Mouse (Mus musculus) gastrocnemius, adult 2 months (tissue): ENCODE measurements at regions not wholly inside any gene's neighbourhood (a gene's known extent, or its start where the extent isn't known, plus 50 kb on each side); places are given as distances from the start of the nearest gene placed in this dataset.

ENCODE experiments used
- DNase-seq: peaks from one replicate; pipeline ENCODE4 v3.0.0; 2022
- H3K27ac ChIP-seq: fragments of 200-600 bp; 2 replicates; pipeline ENCODE4 v1.8.1; 2022; ENCODE audit warnings: mild to moderate bottlenecking
- H3K4me3 ChIP-seq: fragments of 200-600 bp; 2 replicates; pipeline ENCODE4 v1.8.1; 2022; ENCODE audit warnings: mild to moderate bottlenecking, moderate library complexity
- CTCF ChIP-seq: fragments of 200-600 bp; IDR thresholded peaks from 2 replicates; pipeline ENCODE4 v1.8.1; 2022; ENCODE audit warnings: antibody characterized with exemption, mild to moderate bottlenecking, moderate library complexity
- intact Hi-C: fragments of 180-260 bp; cut with DNase I; formaldehyde crosslinking; loops from one replicate; pipeline ENCODE4 v1.15.1; 2025

DNA sequence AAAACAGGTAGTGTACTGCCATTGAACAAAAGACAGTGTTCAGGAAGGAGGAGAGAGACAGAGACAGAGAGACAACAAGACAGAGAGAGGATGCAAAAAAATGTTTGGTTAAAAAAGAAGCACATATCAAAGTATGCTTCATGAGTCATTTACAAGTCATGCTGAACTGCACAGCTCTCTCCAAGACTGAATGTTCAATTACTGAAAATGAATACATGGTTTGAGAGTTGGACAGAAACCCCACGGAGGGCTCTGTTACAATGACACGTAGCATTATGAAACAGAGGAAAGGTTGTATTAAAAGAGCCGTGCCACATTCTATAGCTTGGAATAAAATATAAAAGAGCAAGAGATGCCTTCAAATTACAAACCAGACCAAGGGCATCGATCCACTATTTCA lies 164.3 kb upstream of the Gm9747 start:
- no peak for DNase-seq
- intact Hi-C loops, result no loop called here
- no peak overlapping the region for H3K27ac ChIP-seq
- TF ChIP-seq CTCF, result no peak
- no peak overlapping the region for H3K4me3 ChIP-seq

DNA sequence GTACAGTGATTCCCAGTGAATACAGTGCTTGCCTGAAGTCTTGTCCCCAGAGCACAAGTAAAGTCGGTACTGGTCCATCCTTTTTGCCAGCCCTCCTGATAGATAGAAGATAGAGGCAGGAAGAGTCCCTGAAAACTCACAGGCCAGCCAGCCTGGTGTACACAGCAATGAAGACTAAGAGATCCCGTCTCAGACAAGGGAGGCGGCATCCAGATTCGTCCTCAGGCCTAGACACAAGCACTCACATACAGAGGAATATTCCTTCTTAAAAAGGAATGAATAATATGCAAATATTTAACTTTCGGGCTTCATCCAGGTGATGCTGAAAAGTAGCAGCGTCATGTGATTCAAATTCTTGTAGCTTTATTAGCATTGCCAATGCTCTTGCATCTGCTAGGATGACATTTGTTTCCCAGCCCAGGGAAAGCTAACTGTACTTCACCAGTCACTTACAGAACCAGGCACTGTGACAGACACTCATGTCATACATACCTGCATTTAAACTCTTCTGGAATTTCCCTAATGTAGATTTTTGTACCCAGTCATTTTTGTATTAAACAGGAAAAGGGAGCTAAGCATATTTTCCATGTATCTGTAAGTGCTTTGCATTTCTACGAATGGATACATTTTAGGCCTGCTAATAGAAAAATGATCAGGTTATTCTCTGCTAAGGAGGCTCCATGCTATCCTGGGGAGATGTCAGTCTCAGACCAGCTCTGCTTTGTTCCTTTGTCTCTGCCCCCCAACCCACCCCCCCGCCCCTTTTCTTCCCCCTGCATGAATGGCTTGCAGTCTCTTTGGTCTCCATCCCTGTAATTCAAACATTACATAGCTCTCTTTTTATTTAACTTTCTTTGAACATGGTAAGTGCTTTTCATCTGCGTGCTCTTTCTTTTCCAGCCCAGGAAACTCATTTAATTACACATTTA lies 162.5 kb upstream of the Gm9747 start:
- H3K27ac ChIP-seq, result no peak overlapping the region
- DNase-seq, result no peak
- TF ChIP-seq CTCF, result no peak
- intact Hi-C loops, result no loop called here
- no peak overlapping the region for H3K4me3 ChIP-seq

DNA sequence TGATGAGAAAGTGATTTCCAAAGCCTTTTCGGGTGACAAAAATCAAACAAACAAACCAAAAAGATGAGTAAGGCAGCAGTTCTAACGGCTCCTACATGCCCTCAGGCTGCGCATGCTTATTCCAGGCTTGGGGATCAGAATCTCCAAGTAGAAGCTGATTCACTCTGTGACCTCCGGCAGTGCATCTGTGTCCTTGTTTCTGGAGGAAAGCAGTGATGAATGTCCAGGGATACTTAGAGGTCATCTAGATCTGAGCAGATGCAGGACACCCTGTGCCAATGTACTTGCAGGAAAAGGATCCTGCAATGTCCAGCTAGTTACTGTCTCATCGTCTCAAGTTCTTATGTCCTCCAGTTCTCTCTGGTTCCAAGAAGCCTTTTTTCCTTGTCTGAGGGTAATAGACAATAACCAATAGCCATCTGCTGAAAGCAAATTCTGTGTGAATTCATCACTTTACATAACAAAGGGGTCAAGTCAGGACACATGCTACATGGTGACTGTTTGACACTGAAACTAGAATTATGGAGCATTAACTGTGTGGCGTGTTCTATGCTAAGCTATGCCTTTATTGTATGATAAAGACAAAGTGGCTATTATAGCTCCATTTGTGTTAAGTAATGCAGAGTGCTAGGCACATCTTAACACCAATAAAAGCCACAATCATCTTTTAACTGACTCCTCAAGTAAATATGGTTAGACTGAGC lies 143.6 kb upstream of the Gm9747 start:
- intact Hi-C loops, result no loop called here
- Histone ChIP-seq H3K4me3 (no peak overlapping the region), H3K27ac (no peak overlapping the region)
- no peak for TF ChIP-seq CTCF
- no peak for DNase-seq

DNA sequence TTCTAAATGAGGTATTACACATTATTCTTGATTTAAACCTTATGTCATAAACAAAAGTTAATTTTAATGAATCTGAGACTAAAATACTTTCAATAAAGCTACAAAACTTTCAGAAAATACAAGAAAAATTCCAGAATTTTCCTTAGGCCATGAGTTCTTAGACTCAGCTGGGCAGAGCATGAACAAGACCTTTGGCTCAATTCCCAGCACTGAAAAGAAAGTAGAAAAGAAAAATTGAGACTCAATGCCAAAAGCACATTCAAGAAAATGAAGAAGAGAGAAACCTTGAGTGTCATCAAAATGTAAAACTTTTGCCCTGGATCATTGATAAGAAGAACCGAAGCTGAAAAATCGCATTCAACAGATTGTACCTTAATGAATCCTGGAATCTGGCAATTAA lies 137.8 kb upstream of the Gm9747 start:
- Histone ChIP-seq H3K27ac (no peak overlapping the region), H3K4me3 (no peak overlapping the region)
- no peak for TF ChIP-seq CTCF
- intact Hi-C loops, result no loop called here
- no peak for DNase-seq

DNA sequence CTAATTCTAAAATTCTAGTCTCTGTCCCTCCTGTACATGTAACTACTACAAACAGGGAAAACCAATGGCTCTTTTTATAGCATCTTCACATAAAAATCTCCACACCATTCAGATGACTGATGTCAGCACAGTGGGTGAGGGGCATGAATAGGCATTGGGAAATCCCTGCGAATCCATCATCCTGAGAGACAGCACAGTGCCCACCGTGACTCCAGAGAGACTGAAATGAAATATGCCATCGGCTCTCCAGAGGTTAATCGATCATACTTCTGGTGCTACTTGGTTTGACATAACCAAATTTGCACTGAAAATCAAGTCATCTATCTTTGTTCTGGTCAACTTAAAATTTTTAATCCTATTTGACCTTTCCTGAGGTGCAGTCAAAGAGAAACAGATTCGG lies 126.2 kb upstream of the Gm9747 start:
- Histone ChIP-seq H3K4me3 (no peak overlapping the region), H3K27ac (no peak overlapping the region)
- intact Hi-C loops, result loop anchor here (5.0 to 10.0 kb wide), 2 partner anchors 129 to 412 kb away; no protein-coding TSS in a partner anchor
- TF ChIP-seq CTCF, result no peak
- DNase-seq, result no peak

DNA sequence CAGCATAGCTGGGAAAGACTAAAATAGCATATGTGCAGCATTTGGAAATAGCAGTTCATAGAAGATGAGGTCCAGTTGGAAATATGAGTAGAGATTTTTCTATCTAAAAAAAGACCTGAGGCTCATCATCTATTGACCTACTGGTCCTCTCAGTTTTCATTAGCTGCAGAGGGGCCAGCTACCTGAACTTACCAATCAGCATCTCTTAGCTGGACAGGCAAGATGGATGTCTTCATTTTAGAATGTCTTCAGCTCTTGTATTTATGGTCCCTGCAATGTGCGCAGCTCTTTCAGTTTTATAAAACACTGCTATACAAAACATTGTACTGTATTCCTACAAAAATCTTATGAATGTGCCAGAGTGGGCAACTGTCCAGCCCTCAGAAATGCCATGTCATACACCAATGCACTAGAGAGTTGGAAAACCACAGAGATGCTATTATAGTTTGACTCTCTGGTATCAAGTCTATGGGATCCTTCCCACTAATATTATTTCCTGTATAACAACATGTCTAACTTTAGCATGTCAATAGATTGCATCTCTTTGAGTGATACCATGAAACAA lies 122.8 kb upstream of the Gm9747 start:
- no peak for TF ChIP-seq CTCF
- peak overlapping the region; percentile 28 for H3K4me3 ChIP-seq
- intact Hi-C loops, result loop anchor here (2.0 kb wide), 1 partner anchor 175 kb away; no protein-coding TSS in a partner anchor
- peak overlapping the region; percentile 85 for H3K27ac ChIP-seq
- DNase-seq, result peak; percentile 54

DNA sequence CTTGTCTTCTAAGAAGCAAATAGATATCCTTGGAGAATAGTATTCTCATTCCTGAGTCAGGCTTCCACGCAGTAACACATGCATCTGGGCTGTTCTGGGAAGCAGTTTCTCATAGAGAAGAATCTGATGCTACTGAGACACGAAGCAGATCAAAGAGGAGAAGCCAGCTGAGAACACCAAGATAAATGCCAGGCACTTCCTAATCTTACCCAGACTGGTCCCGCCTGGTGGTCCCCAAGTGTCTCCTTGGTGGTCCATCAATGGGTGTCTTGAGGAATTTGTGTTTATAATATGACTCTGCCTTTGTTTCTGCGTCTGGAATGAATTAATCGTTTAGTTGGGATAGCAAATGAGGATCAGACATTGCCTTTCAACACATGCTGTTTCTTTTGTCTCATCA lies 120.5 kb upstream of the Gm9747 start:
- peak overlapping the region; percentile 29; the same call in 1 of the 2 replicates for H3K27ac ChIP-seq

DNA sequence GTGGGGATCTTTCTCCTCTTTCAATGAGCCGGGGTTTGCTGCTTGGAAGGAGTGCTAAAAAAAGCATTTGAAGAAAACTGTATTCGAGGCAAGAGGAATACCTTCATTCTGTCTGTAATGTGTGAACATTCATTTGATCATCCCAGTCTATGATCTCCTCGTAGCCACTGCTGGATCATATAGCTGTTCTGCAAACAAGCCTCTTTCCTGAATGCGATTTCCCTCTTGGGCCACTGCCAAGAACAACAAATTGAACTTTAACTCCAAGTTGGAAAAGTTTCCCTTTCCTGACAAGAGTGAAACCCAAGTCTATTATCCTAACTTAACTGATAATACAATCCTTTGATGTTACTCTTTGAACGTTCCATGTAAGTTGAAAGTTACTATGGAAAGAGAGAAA lies 108.4 kb upstream of the Gm9747 start:
- intact Hi-C loops, result loop anchor here (10.0 kb wide), 1 partner anchor 220 kb away; no protein-coding TSS in a partner anchor
- no peak overlapping the region for H3K4me3 ChIP-seq
- no peak for TF ChIP-seq CTCF
- peak overlapping the region; percentile 71; the same call in 1 of the 2 replicates for H3K27ac ChIP-seq
- no peak for DNase-seq

More for the DNA sequence above, 120.5 kb upstream of the Gm9747 start:
- H3K4me3 ChIP-seq, result peak overlapping the region; percentile 14; the same call in 1 of the 2 replicates
- intact Hi-C loops, result no loop called here
- DNase-seq, result no peak
- TF ChIP-seq CTCF, result no peak

DNA sequence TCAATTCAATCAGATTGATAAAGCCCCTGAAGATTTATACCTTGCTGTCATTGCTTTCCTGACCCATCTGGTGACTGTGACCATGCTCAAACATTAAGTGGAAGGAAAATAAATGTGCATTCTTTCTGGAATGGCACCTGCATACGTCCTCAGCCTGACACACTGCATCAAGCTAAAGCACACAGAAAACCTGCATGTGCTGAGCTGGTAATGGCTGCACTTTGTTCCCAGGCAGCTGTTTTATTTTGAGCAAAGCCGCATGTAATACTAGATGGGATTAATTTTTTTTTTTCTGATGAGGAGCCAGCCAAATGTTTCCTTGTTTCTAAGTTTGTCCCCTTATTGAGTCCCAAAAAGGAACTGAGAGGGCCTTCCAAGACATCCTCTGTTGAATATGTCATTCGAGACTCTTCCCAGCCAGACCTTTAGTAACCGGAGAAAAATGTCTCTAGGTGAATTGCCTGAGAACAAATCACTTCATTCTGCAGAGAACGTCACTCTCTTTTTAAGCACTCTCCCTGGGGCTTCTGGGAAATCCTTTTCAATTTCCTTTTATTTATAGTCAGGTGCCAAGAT lies 103.1 kb upstream of the Gm9747 start:
- intact Hi-C loops, result loop anchor here (5.0 to 10.0 kb wide), 3 partner anchors 73 to 225 kb away; no protein-coding TSS in a partner anchor
- peak; percentile 51 for DNase-seq
- H3K4me3 ChIP-seq, result peak overlapping the region; percentile 31; the same call in 1 of the 2 replicates
- no peak for TF ChIP-seq CTCF
- peak overlapping the region; percentile 86 for H3K27ac ChIP-seq

DNA sequence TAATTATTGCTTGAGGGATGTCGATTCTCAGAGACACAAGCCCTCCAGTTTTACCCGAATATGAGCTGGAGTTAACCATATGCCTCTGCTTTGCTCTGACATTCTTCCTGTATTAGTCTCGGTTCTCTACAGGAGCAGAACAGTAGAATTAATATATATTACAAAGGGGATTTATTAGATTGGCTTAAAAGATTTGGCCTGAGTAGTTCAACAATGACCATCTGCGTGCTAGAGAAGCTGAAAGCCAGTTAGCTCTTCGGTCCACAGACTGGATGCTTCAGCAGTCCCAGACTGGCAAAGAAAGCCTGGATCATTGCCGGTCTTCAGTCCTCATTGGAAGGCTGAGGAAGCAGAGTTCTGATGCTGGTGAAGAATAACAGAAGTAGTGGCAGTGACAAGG lies 100.4 kb upstream of the Gm9747 start:
- Histone ChIP-seq H3K4me3 (no peak overlapping the region), H3K27ac (no peak overlapping the region)
- DNase-seq, result no peak
- no peak for TF ChIP-seq CTCF
- intact Hi-C loops, result no loop called here

DNA sequence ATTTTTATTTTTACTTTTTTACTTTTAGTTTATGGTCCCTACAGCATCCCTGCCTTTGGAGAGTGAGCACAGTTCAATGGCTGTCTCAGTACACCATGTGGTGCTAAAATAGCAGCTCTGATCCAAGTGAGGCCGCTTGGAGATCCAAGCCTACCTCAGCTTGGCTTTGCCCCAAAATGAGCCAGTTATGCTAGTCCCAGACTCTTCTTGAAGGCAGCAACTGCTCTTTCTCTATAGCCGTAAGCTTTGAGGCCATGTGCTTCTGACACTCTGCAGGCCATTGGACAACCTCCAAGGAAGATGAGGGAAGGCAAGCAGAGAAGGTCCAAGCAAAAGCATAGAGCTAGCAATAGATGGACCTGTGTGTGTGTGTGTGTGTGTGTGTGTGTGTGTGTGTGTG lies 98.0 kb upstream of the Gm9747 start:
- no peak for TF ChIP-seq CTCF

DNA sequence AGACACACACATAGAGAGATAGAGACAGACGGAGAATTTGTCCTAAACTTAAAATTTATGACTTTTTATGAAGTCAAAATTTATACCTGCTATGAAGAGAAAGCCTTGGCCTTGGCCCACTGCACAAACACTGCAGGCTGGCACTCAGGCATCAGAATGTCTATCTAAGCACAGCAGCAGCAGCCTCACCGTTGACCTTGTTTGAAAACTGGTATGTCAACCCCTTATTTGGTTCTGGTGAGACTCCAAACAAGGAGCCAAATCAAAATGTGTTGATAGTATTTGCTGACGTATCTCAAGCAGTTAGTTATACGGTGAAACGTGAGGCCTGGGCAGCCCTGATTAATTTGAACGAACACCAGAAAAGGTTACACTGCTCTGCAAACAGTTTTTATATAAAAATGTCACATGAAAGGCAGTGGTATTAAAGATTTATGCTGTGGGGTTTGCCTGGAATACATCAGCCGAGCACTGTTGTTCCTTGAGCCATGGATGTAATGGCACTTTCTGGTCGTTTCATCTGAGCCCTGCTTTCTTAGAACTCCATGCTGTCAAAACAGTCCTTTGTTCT lies 97.1 kb upstream of the Gm9747 start:
- no peak for DNase-seq
- TF ChIP-seq CTCF, result no peak
- H3K4me3 ChIP-seq, result no peak overlapping the region
- intact Hi-C loops, result no loop called here
- H3K27ac ChIP-seq, result no peak overlapping the region

More for the DNA sequence above, 98.0 kb upstream of the Gm9747 start:
- no peak for DNase-seq
- H3K27ac ChIP-seq, result no peak overlapping the region
- intact Hi-C loops, result no loop called here
- no peak overlapping the region for H3K4me3 ChIP-seq
